Mouse (Mus musculus) R1 (cell line): Measurements from ENCODE around the gene Slx4ip.
A peak's percentile ranks its signal among the peaks of the same experiment; 100 is the strongest.

ENCODE experiments used
- DNase-seq: peaks from one replicate; pipeline ENCODE4 v3.0.0-alpha.2; 2018; ENCODE audit warnings: low read depth, low spot score

Gene Slx4ip

DNA sequence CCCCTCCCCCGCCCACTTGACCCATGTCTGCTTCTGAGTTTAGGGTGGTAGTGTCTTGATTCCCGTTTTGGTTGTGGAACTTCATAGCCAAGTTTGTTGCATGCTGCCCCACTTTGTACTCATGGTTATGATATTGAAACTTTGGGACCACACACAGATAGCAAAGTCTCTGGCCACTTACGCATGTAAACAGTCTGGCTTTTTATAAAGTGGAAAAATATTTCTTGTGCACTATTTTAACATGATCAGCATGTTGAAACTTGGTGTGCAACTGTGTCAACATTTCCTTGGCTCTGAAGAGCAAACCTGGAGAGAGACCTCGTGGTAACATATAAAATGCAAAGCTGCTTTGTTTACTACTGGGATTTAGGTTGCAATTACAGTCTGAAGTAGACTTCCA lies 56.5 kb downstream of the Slx4ip start:
- no peak for DNase-seq

DNA sequence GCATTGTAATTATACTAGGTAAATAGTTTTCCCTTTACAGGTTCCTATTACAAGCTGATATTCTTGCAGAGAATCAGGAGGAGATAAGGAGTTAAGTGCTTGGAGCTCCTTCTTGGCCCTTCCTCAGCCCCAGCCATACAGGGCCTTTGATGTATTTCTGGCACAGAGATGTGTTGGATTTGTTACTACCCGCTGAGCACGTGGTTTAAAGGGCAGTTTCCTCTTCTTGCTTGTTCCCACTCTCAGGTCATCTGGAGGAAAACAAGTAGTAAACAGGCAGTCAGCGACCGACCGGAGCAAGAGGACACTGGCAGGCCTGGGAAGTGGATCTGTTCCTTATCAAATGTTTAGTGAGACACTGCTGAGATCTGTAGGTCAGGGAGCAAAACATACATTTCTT lies 56.9 kb downstream of the Slx4ip start:
- no peak for DNase-seq

DNA sequence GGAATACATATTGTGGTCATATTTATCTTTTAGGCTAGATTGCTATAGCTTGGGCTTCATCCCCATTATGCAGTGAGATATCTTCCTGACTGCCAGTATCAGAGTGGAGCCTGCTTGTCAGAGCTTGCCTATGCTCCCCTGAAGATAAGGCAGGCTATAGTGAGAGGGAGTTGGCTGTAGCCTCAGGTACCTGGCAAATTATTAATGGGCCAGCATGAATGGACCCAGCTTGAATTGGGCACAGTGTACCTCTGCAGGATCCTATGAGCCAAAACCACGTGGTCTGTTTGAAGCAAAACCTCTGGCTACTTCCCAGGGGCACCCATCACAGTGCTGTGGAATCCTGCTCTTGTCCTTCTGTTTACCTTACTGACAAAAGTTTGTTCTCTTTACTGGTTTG lies 61.2 kb downstream of the Slx4ip start:
- no peak for DNase-seq

DNA sequence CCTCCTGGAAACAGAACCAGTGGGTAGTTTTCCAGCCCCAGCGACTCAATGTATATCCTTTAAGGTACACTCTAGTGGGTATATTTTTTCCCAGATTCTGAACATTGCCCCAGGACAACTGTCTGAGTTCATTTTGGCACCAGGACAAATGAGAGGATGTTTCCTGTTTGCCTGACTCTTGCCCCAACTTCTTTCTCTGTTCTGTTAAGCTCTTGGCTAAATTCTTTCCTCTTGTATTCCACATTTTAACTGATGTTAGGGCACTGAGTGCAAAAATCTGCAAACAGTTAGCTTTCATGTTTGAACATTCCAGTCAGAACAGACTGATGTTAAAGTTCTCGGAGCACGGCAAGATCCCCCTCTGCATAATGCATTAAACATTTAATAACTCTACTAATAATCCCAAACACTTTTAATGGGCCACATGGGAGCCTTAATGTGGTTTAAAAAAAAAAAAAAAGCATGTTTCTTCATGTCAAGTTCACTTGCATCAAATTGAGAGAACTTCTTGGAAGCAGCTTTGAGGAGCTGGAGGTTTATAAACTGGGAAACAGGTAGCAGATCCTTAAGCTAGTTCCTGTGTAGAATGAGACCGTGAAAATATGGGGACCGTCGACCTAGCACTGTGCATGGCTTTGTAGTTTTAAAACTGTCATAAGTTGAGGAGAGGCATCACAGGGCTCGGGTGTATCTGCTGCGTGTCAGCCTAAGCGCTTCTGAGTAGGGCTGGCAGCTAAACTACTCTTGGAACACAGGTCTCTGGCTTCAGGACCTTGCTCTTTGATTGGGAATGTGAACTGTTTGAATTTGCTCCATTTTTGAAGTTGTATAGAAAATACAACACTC lies 64.9 kb downstream of the Slx4ip start:
- DNase-seq: no peak

DNA sequence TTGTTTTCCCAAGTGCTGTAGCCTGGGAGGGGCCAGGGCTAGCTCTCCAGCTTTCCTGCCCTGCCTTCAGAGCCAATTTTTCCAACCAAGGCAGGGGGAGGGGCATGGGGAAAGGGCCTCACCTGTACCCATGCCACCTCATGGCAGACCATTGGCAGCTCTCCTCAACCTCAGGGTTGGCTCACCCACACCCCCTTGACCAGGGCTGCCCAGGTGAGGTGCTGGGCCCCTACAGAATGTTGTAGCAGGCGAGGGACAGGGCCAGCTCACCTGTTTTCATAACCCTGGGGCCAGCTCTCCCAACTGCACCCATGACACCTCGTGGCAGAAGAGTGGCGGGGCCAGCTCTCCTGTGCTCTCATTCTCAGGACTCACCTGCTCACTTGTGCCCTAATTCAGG lies 67.7 kb downstream of the Slx4ip start:
- no peak for DNase-seq

DNA sequence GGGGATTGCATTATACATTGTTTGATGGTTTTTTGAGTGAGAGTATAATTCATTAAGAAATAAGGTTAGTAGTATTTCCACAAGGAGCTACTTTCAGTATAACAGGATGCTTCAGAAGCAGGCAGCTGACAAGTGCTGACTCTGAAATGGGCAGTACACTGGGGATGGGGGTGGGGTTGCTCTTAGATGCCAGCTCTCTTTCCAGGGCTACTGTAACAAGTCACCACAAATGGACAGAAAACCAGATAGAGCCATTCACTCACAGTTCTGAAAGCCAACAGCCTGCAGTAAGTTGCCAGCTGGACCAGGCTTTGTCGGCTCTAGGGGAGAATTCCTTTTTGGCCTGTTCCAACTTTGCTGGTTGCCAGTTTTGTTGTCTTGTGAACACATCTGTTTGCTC lies 84.8 kb downstream of the Slx4ip start:
- DNase-seq: no peak

DNA sequence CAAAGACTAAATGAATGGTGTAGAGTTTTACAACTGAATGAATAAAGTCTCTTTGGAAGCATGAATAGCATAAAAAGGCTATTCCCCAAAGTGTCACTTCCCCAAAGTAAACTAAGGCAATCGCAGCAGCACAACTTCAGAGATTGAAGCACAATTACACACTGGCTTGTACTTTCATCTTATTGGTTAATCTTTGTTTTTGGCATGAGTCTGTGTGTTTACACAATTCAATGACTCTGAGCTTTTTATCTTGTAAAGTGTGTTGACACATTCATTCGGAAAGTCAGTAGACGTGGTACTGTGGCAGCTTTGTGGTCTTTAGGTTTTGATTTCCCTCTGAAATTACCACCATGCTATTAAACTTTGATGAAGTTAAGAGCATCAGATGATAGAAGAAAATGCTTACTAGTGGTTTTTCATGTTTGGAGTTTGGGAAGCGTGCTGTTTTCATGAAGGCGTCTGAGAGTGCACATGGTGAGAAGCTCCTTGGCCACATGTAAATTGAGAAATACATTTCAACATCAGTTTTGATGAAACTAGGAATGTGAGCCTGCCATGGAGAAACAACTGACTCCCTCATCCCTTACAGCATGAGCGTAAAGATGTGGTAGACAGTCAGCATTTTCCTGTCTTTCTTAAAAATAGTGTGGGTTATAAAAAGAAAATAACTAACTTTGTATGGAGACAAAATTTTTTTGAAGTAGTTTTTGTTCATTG lies 88.2 kb downstream of the Slx4ip start:
- DNase-seq: no peak

DNA sequence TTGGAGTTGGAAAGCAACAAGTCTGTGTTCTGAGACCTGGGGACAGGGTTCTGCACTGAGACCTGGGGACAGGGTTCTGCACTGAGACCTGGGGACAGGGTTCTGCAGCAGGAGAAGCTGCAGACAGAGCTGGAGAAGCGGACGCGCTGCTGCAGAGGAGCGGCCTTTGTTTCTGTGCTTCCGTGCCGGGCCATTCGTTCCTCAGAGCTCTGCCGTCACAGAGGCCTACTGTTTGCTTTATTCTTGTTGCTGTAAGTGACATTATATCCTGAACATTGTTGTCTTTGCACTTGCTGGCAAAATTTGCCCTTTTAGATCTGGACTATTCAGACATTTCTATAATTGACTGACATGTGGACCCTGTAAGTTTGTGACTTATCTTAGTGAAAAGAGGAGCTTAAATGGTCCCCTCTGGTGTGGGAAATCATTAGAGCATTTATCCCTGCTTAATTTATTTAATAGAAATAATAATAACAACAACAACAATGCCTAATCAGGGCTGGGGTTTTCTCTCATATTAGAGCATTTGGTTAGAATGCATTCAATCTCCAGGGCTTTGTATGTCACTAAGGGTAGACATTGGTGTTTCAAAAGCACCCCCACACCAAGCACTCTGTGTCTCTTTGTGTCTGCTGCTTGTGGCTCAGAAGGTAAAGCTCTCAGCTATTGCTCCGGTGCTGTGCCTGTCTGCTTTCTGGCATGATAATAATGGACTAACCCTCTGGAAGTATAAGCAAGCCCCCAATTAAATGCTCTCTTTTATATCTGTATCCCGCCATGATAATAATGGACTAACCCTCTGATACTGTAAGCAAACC lies 90.3 kb downstream of the Slx4ip start:
- no peak for DNase-seq

DNA sequence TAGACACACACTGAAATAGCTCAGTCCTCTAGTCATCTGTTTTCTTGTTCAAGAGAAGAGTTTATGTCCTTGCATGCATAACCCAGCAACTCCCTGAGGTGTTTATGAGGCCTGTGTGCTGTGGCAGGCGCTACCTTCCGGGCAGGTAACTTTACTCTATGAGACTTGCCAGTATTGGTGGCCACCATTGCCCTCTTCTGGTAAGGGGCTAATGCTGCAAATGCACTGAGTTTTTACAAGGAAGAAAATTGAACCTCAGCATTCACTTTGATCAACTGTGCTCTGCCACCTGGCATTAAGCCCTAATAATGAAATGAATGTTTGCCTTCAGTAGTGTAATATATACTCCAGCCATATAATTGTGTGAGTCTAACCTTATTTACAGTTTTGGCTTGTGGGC lies 92.9 kb downstream of the Slx4ip start:
- peak; percentile 8 for DNase-seq

DNA sequence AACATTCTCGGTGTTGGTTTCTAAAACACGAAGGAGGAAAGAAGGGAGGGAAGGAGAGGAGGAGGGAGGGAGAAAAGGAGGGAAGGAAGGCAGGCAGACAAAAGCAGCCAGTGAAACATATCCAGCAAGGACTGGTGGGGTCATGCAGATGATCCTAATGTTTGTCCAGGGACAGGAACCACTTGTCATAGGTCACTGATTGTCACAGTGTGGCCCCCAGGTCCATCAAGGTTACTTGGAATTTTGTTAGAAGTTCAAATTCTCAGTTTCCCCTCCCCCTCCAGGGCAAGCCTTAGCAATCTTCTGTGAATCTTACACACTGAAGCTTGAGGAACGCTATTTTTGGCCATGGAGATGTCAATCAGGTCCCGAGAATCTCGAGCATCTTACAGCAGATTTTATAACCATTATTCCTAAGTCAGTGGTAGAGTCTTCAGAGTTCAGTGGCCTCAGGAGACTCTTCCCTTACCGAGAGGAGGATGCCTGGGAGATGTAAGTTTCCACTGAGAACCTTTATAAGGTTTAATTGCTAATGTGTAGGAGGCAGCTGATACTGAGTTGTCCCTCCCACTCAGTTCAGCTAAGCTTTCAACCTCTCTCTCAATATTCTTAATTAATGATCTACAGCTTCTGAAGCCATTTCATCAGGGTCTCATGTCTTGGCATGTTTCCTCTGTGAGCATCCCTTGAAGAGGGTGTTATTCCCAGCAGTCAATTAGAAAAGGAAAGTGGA lies 95.1 kb downstream of the Slx4ip start:
- DNase-seq: no peak

DNA sequence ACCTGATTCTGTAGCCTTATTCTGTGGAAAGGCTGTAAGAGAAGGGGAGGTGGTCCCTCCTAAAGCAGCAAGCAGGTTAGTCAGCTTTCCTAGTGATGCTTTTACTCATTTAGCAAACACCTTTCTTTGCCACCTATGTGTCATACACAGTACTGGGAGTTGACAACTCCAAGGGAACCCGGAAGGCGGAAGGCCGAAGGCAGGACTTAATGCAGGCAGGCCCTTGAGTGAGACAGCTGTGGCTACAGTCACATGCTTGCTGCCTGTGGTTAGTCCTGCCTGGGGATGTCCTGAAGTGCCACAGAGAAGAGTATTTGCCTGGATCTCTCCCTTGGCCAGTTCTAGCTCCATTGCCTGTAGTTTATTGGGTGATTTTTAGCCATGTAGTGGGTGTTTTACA lies 102.1 kb downstream of the Slx4ip start:
- DNase-seq: no peak

DNA sequence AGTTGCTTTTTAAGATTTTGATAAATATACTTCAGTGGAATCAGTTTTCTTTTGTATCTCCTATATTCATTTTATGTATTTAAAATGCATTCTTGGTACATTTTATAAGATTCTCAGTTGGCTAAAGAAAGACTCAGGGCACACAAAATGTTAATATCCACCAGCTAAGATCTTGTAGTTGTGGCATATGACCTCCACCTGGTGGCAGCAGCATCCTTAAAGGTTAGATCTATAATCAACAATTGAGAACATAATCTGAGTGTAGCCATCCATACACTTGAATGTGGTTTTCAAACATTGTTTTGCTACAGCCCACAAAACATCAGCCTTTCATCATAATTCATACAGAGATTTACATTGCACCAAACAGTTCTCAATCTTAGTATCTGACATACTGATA lies 106.1 kb downstream of the Slx4ip start:
- DNase-seq: no peak

DNA sequence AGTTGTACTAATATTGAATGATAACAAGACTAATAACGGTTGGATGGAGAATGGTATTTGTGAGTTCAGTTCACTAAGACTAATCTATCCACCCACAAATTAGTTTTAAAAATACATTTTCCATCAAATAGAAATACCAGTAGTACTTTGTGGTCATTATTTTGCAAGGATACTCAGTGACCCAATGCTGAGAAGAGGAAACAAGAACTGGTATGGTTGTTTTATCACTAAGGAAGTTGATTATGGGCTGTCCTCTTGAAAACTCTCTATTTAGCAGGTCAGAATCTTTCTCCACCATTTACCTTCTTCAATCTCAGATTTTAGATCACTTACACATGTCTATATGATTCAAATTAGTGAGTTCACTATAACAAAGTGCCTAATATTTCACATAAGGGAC lies 111.0 kb downstream of the Slx4ip start:
- DNase-seq: no peak

DNA sequence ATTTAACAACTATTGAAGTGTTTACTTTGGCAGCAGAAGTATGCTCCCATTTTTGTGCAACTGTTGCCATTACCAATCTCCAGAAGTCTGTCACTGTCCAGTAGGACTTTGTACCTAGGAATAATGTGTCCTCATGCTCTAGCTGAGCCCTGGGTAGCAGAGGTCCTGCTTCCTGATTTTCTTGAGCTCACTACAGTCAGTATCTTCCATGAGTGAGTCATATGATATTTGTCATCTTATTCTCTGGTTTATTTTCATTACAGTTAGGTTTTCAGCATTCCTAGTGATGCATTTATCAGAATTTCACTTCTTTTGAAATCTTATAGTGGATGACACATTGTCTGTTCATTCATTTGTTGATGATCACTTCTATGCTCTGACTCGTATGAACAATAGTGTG lies 115.6 kb downstream of the Slx4ip start:
- no peak for DNase-seq

DNA sequence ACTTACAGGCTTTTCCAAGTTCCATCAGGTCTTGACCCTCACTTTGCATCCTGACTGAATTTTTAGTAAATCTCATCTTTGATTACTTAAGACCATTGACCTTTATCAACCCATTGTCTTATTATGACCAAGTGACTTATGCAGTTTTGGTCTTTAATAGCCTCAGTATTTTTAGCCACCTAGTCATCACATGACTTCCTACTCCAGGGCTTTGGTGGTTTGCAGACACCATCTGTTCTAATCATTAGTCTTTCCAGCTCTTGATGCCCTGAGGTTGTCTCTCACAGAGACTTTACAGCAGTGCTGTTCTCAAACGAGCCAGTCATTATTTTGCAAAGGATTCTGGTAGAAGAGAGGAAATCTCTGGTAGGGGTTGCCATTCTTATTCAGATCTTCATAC lies 121.0 kb downstream of the Slx4ip start:
- DNase-seq: peak; percentile 16

DNA sequence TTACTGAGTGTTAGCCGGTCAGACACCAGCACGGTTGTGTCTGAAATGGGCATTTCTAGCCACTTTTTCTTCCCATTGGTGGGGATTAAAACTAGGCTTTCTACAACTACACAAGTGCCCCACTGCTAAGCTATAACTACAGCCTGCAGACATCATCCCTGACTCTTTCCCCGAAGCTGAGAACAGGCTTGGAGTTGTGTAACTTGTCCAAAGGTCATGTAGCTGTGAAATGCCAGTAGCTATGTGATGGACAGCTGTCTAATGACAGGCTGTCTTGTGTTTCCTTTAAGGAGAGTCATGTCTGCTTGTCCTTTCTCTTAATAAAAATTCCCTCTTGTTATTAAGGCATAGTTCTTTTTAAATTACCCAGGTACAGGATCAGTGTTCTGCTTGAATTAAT lies 122.1 kb downstream of the Slx4ip start:
- no peak for DNase-seq

DNA sequence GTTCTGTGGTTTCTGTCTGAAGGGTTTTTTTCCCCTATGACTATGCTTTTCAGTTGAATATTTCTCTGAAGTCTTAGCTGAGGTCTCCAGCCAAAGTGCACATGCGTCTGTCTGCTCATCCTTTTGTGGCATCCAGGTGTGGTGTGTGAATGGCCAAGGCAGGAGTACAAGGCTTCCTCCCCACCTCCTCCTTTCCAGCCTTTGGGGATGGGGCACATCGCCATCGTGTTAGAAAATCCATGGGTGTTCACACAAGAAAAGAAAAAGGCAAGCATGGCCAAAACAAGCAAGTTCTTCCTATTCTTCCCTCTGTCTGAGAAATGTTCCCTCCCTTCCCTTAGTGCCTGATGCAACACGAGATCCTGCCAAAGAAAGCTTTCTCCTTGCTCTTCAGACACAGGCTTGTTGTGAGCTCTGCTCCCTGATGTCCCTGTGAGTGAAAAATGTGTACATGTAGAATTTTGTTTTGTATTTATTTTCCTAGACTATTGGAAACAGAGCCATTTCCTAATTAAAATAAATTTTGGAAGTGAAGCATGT lies 122.9 kb downstream of the Slx4ip start:
- no peak for DNase-seq

DNA sequence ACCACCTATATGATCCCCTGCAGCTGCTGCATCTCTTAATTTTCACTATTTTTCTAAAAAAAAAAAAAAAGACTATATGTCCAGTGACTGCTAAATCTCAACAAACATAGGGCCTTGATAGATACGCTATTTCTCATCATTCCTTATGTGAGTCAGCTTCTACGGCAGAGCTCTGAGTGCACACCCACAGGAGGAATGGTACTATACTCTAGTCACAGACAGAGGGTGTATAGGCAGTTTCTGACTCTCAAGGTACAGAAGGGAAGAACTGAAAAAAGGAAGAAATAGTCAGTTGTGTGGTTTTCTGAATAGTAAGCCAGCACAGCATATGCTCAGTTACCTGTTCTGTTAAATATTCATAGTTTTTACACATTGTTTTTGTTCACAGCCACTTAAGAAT lies 123.4 kb downstream of the Slx4ip start:
- no peak for DNase-seq

DNA sequence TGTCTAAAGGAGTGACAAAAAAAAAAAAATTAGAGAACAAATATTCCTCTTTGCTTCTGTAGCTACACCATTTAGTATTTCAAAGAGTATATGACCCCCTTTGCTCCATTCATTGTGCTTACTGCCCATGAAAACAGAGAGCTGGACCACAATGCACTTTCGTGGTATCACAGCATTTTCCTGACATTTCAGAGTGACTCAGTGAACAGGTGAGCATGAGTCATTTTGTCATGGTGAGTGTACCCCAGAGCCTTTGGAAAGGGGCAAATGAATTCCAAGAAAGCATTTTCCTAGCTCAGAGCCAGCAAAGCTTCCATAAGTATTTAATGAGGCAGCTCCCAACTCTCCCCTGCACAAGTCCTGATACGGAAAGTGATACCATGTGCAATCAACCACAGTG lies 153.1 kb downstream of the Slx4ip start:
- DNase-seq: no peak

DNA sequence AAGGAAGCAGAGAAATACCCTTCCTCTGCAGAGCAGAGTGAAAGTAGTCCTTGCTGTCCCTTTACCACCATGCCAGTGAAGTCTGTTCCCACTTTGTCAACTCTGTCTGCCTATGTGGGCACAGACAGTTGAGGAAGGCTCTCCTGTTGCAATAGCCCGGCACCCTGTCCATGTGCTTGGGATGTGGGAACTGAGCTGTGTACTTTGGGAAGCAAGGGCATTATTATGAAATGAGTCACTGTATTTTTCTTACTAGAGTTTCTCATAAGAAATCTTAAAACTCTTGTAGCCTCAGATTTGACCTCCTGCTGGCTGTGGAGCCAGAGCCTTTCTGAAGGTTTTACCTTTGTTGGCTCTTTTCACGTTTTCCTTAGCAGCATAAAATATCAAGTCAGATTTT lies 158.3 kb downstream of the Slx4ip start:
- DNase-seq: no peak

DNA sequence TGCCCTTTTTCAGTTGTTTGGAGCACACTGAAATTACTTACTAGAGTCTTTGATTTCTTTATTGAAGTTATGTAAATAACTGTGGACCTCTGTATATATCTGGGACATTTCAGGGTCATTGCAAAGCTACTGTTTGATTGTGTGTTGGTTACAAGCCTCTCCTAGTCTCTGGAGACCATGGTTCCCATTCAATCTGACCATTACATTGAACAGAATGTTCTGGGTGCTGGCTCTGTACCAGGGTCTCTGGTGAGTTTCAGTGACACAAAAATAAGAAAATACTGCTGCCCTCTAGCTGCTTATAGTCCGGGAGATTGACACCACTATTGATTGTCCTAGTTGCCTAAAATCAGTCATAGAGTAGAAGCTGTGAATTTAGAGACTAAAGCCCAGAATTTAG lies 158.9 kb downstream of the Slx4ip start:
- DNase-seq: no peak
